Mouse (Mus musculus) forebrain, embryonic 10.5 days (tissue): ENCODE measurements around the gene Tmem150a. TPM values are rescaled to one million over a fixed set of nuclear protein-coding genes. Genes with fewer than 3 reads are reported as not detected.

Source experiments
- DNase-seq: peaks from one replicate; pipeline ENCODE4 v3.0.0-alpha.2; 2017; ENCODE audit warnings: low spot score; ENCODE audit errors: extremely low spot score
- H3K27ac ChIP-seq: fragments of 300-500 bp; sonication (generic); 2 replicates; pipeline ENCODE4 v1.5.1; 2016; ENCODE audit warnings: mild to moderate bottlenecking
- H3K27me3 ChIP-seq: fragments of 300-500 bp; sonication (generic); 2 replicates; pipeline ENCODE4 v1.6.1; 2016; ENCODE audit warnings: mild to moderate bottlenecking; ENCODE audit not compliant: poor library complexity, severe bottlenecking
- H3K36me3 ChIP-seq: fragments of 300-500 bp; sonication (generic); replicated peaks from 2 replicates; pipeline ENCODE4 v1.6.1; 2016; ENCODE audit warnings: mild to moderate bottlenecking, moderate library complexity
- H3K4me1 ChIP-seq: fragments of 300-500 bp; sonication (generic); 2 replicates; pipeline ENCODE4 v1.6.1; 2016
- H3K4me3 ChIP-seq: fragments of 300-500 bp; sonication (generic); 2 replicates; pipeline ENCODE4 v1.5.1; 2016; ENCODE audit warnings: mild to moderate bottlenecking, moderate library complexity
- H3K9me3 ChIP-seq: fragments of 300-500 bp; sonication (generic); 2 replicates; pipeline ENCODE4 v1.6.1; 2016; ENCODE audit warnings: mild to moderate bottlenecking, moderate library complexity
- WGBS: fragments of 180-500 bp; shearing (Covaris S2); methylation state at CpG from one replicate; pipeline ENCODE4 v1.1.7; 2016; 5-methylcytosine and 5-hydroxymethylcytosine counted together
- polyA plus RNA-seq: library from polyadenylated mRNA; unstranded; fragments of >200 nt; fragmentation: Nextera tagmentation; extraction: Ambion mirVana; gene quantifications from 2 replicates; pipeline ENCODE4 v1.2.1, GENCODE M21; 2016

The Tmem150a gene
- polyA plus RNA-seq, 1 experiment from 2014 or later = 5.6 TPM

DNA sequence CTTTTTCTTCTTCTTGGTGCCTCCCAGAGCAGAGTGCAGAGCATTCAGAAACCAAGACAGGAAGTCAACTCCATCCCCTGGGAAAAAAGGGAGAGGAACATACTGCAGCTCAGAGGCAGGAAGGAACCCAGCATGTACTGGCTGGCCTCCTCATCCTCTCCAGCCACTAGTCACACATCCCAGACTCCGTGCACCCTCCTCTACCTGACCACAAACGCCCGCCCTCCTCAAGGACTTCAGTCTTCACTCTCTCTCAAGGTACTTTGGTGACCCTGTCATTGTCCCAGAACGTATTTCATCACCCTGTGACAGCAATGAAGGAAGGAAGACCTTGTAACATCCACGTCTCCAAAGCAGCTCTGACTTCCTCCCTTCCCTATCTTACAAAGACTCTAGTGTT is 22.1 kb upstream of the Tmem150a start:
- no peaks in the 10 kb centered on the region for H3K4me1 ChIP-seq
- no peaks in the 10 kb centered on the region for H3K27me3 ChIP-seq
- no peak overlapping the region for H3K27ac ChIP-seq
- H3K9me3 ChIP-seq = no peaks in the 10 kb centered on the region
- DNase-seq = no peak
- no peak overlapping the region for H3K4me3 ChIP-seq
- 83% methylated on average over 5 of the region's 5 CpGs for WGBS
- H3K36me3 ChIP-seq = peaks cover 100% of the 10 kb centered on the region

DNA sequence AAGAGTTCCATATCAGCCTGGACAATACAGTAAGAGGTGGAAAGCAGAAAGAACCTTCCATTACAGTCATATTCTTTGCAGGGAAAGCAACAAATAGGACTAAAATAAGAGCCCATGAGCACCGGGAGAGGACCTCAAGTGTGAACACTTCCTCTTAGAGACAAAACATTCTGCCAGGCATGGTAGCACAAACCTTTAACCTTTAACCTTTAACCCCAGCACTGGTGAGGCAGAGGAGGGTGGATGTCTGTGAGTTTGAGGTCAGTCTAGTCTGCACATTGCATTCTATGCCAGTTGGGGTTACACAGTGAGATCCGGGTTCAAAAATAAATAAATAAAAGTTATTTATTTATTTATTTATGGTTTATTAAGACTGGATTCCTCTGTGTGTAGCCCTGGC is 14.8 kb upstream of the Tmem150a start:
- Histone ChIP-seq H3K36me3 (peaks cover 70% of the 10 kb centered on the region), H3K4me3 (no peak overlapping the region), H3K4me1 (peaks cover 30% of the 10 kb centered on the region), H3K9me3 (no peaks in the 10 kb centered on the region), H3K27ac (no peak overlapping the region), H3K27me3 (no peaks in the 10 kb centered on the region)
- 75% methylated on average over 2 of the region's 2 CpGs for WGBS
- DNase-seq = no peak

GRCm38 (mm10) chr6:72344396-72345073 is 10.7 kb upstream of the Tmem150a start:
- no peaks in the 10 kb centered on the region for H3K27me3 ChIP-seq
- peaks cover 43% of the 10 kb centered on the region for H3K36me3 ChIP-seq
- no peak for DNase-seq
- H3K27ac ChIP-seq = peak overlapping the region; percentile 93
- peaks cover 60% of the 10 kb centered on the region for H3K4me1 ChIP-seq
- peak overlapping the region; percentile 97 for H3K4me3 ChIP-seq
- H3K9me3 ChIP-seq = no peaks in the 10 kb centered on the region
- under 1% methylated on average over 42 of the region's 42 CpGs for WGBS

GRCm38 (mm10) chr6:72345074-72345567 is 10.1 kb upstream of the Tmem150a start, which contains the start of gene Usp39:
TSS of gene Usp39 (minus strand) at chr6:72345184.
- H3K4me3 ChIP-seq = peak within 1 kb of the TSS; percentile 97
- H3K27me3 ChIP-seq = no peaks in the 10 kb centered on the region
- DNase-seq = peak; percentile 91
- H3K9me3 ChIP-seq = no peaks in the 10 kb centered on the region
- WGBS = under 1% methylated on average over 30 of the region's 30 CpGs
- peaks cover 43% of the 10 kb centered on the region for H3K36me3 ChIP-seq
- peak within 1 kb of the TSS; percentile 93 for H3K27ac ChIP-seq
- peaks cover 56% of the 10 kb centered on the region for H3K4me1 ChIP-seq

- no peak for DNase-seq
- Histone ChIP-seq H3K27me3 (no peaks in the 10 kb centered on the region), H3K4me1 (peaks cover 51% of the 10 kb centered on the region), H3K4me3 (peak overlapping the region; percentile 97), H3K27ac (peak overlapping the region; percentile 93), H3K36me3 (peaks cover 44% of the 10 kb centered on the region), H3K9me3 (no peaks in the 10 kb centered on the region)
- WGBS = 61% methylated on average over 6 of the region's 6 CpGs
Measured at GRCm38 (mm10) chr6:72345633-72346032, 9.6 kb upstream of the Tmem150a start.

DNA sequence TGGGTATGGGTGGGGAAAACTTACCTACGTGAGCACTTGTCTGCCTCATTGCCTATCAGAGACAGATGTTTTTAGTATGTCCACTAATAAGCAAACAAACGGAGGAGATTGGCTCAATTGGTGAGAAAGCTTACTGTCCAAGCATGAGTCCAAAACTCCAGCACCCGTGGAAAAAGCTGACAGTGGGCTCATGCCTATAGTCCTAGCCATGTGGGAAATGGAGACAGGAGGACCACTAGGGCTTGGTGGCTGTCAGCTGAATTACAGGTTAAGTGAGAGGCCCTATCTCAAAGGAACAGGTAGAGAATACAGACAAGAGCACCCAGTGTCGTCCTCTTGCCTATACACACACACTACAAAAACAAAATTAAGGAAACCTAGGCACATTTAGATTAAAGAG is 9.0 kb upstream of the Tmem150a start:
- no peak overlapping the region for H3K27ac ChIP-seq
- H3K27me3 ChIP-seq = no peaks in the 10 kb centered on the region
- 83% methylated on average over 4 of the region's 4 CpGs for WGBS
- peaks cover 51% of the 10 kb centered on the region for H3K4me1 ChIP-seq
- H3K36me3 ChIP-seq = peaks cover 44% of the 10 kb centered on the region
- no peak for DNase-seq
- no peak overlapping the region for H3K4me3 ChIP-seq
- H3K9me3 ChIP-seq = no peaks in the 10 kb centered on the region

- DNase-seq = peak; percentile 83
Measured at GRCm38 (mm10) chr6:72347166-72347941, 7.9 kb upstream of the Tmem150a start, which contains the start of gene 0610030E20Rik. TSS of gene 0610030E20Rik (plus strand) at chr6:72347317.

GRCm38 (mm10) chr6:72348411-72348810 is 6.8 kb upstream of the Tmem150a start:
- H3K9me3 ChIP-seq = no peaks in the 10 kb centered on the region
- H3K4me1 ChIP-seq = peaks cover 52% of the 10 kb centered on the region
- WGBS = 85% methylated on average over 10 of the region's 10 CpGs
- no peak overlapping the region for H3K27ac ChIP-seq
- H3K27me3 ChIP-seq = no peaks in the 10 kb centered on the region
- peaks cover 34% of the 10 kb centered on the region for H3K36me3 ChIP-seq
- DNase-seq = no peak
- H3K4me3 ChIP-seq = peak overlapping the region; percentile 99; the same call in 1 of the 2 replicates

More at GRCm38 (mm10) chr6:72347166-72347941, 7.9 kb upstream of the Tmem150a start, which contains the start of gene 0610030E20Rik:
- H3K27ac ChIP-seq = peak within 1 kb of the TSS; percentile 97
- H3K9me3 ChIP-seq = no peaks in the 10 kb centered on the region
- no peaks in the 10 kb centered on the region for H3K27me3 ChIP-seq
- WGBS = under 1% methylated on average over 72 of the region's 72 CpGs
- peaks cover 50% of the 10 kb centered on the region for H3K4me1 ChIP-seq
- peak within 1 kb of the TSS; percentile 99 for H3K4me3 ChIP-seq
- peaks cover 39% of the 10 kb centered on the region for H3K36me3 ChIP-seq

DNA sequence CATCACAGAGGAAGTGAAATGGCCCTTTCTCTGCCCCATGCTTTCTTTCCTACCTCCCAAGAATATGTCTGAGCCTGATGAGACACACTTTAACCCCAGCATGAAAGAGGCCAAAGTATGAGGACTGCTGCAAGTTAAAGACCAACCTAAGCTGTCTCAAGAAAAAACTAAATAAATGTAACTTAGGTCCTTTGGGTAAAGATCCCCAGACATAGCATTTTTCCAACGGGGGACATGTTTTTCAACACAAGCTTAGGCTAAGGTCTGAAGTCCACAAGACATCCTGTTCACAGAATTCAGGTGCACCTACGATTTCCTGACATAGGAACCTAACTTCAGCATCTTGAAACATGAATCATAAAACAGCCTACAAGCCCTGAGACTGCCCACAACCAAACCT is 5.0 kb upstream of the Tmem150a start:
- H3K9me3 ChIP-seq = no peaks in the 10 kb centered on the region
- peaks cover 53% of the 10 kb centered on the region for H3K4me1 ChIP-seq
- H3K27me3 ChIP-seq = no peaks in the 10 kb centered on the region
- DNase-seq = no peak
- H3K36me3 ChIP-seq = peaks cover 34% of the 10 kb centered on the region
- WGBS = 93% methylated on average over 2 of the region's 2 CpGs
- H3K27ac ChIP-seq = no peak overlapping the region
- no peak overlapping the region for H3K4me3 ChIP-seq

GRCm38 (mm10) chr6:72352636-72353405 is 2.4 kb upstream of the Tmem150a start:
- H3K9me3 ChIP-seq = no peaks in the 10 kb centered on the region
- H3K4me3 ChIP-seq = no peak overlapping the region
- no peak for DNase-seq
- H3K36me3 ChIP-seq = peaks cover 46% of the 10 kb centered on the region
- WGBS = 77% methylated on average over 5 of the region's 5 CpGs
- H3K27ac ChIP-seq = no peak overlapping the region
- H3K4me1 ChIP-seq = peaks cover 50% of the 10 kb centered on the region
- peaks cover 9% of the 10 kb centered on the region; the same call in 1 of the 2 replicates for H3K27me3 ChIP-seq

GRCm38 (mm10) chr6:72354025-72354424 is 1.2 kb upstream of the Tmem150a start:
- H3K36me3 ChIP-seq = peaks cover 50% of the 10 kb centered on the region
- DNase-seq = no peak
- H3K27ac ChIP-seq = no peak overlapping the region
- peaks cover 38% of the 10 kb centered on the region for H3K4me1 ChIP-seq
- H3K4me3 ChIP-seq = no peak overlapping the region
- no peaks in the 10 kb centered on the region for H3K9me3 ChIP-seq
- peaks cover 9% of the 10 kb centered on the region; the same call in 1 of the 2 replicates for H3K27me3 ChIP-seq
- 69% methylated on average over 1 of the region's 1 CpGs for WGBS

- WGBS = 37% methylated on average over 7 of the region's 8 CpGs
- Histone ChIP-seq H3K4me1 (peaks cover 46% of the 10 kb centered on the region), H3K9me3 (no peaks in the 10 kb centered on the region), H3K36me3 (peaks cover 48% of the 10 kb centered on the region), H3K27me3 (peaks cover 9% of the 10 kb centered on the region; the same call in 1 of the 2 replicates), H3K27ac (peak overlapping the region; percentile 80), H3K4me3 (peak overlapping the region; percentile 64)
- DNase-seq = no peak
Measured at GRCm38 (mm10) chr6:72356001-72356532, 820 bp downstream of the Tmem150a start.
